Mouse (Mus musculus) c-Kit-positive CD71-positive TER-119-negative erythroid progenitor cells, embryonic 14.5 days (primary cell): Measurements from ENCODE around the gene Ppp1r3g.
A peak's percentile ranks its signal among the peaks of the same experiment; 100 is the strongest.

Source experiments
- DNase-seq: peaks from one replicate; pipeline ENCODE4 v3.0.0-alpha.2; 2013; ENCODE audit warnings: low read depth

Gene Ppp1r3g

GRCm38 (mm10) chr13:35995231-35995630 lies 36.6 kb downstream of the Ppp1r3g start:
- DNase-seq, result no peak

- DNase-seq, result no peak
Observed at GRCm38 (mm10) chr13:35995696-35996426, 37.2 kb downstream of the Ppp1r3g start.

GRCm38 (mm10) chr13:35997606-35998005 lies 39.0 kb downstream of the Ppp1r3g start:
- no peak for DNase-seq

- no peak for DNase-seq
Observed at GRCm38 (mm10) chr13:36000798-36001197, 42.2 kb downstream of the Ppp1r3g start.

- no peak for DNase-seq
Observed at GRCm38 (mm10) chr13:36009981-36010380, 51.3 kb downstream of the Ppp1r3g start.

GRCm38 (mm10) chr13:36015636-36016035 lies 57.0 kb downstream of the Ppp1r3g start:
- no peak for DNase-seq

- DNase-seq, result no peak
Observed at GRCm38 (mm10) chr13:36018017-36018416, 59.4 kb downstream of the Ppp1r3g start.

- peak; percentile 73 for DNase-seq
Observed at GRCm38 (mm10) chr13:36019309-36020274, 61.0 kb downstream of the Ppp1r3g start.
